Mouse (Mus musculus) liver, embryonic 16.5 days (tissue): ENCODE measurements around the gene Diras2. TPM values are rescaled to one million over a fixed set of nuclear protein-coding genes. Genes with fewer than 3 reads are reported as not detected.

Experiments
- ATAC-seq: fragments of 200-750 bp; cut with Nextera tagmentation; 2 replicates; pipeline ENCODE4 v1.8.0; 2017; ENCODE audit warnings: low read depth, mild to moderate bottlenecking, moderate number of reproducible peaks, moderate library complexity
- H3K27ac ChIP-seq: fragments of 300-500 bp; sonication (generic); 2 replicates; pipeline ENCODE4 v1.5.1; 2014; ENCODE audit warnings: mild to moderate bottlenecking, low read length
- H3K27me3 ChIP-seq: fragments of 300-500 bp; sonication (generic); 2 replicates; pipeline ENCODE4 v1.6.1; 2014; ENCODE audit warnings: low read depth, low read length, mixed read lengths; ENCODE audit not compliant: control insufficient read depth, insufficient read depth
- H3K36me3 ChIP-seq: fragments of 300-500 bp; sonication (generic); 2 replicates; pipeline ENCODE4 v1.6.1; 2014; ENCODE audit warnings: mild to moderate bottlenecking; ENCODE audit not compliant: control insufficient read depth, insufficient read depth
- H3K4me1 ChIP-seq: fragments of 300-500 bp; sonication (generic); 2 replicates; pipeline ENCODE4 v1.6.1; 2014; ENCODE audit warnings: low read depth, low read length, mixed read lengths; ENCODE audit not compliant: control insufficient read depth
- H3K4me2 ChIP-seq: fragments of 300-500 bp; sonication (generic); 2 replicates; pipeline ENCODE4 v1.6.1; 2014; ENCODE audit warnings: low read depth, low read length, mixed read lengths
- H3K4me3 ChIP-seq: fragments of 300-500 bp; sonication (generic); 2 replicates; pipeline ENCODE4 v1.5.1; 2014; ENCODE audit warnings: low read depth, mild to moderate bottlenecking, low read length
- H3K9ac ChIP-seq: fragments of 300-500 bp; sonication (generic); 2 replicates; pipeline ENCODE4 v1.6.1; 2014; ENCODE audit warnings: low read depth, low read length
- H3K9me3 ChIP-seq: fragments of 300-500 bp; sonication (generic); replicated peaks from 2 replicates; pipeline ENCODE4 v1.6.1; 2016; ENCODE audit warnings: low read length; ENCODE audit not compliant: control insufficient read depth
- WGBS: fragments of 180-500 bp; shearing (Covaris S2); extraction: QIAGEN DNeasy Blood & Tissue Kit; methylation state at CpG from one replicate; pipeline ENCODE4 v1.1.7; 2014; ENCODE audit not compliant: insufficient replicate concordance; 5-methylcytosine and 5-hydroxymethylcytosine counted together
- polyA plus RNA-seq: library from polyadenylated mRNA; unstranded; fragments of >200 nt; fragmentation: Nextera tagmentation; extraction: Ambion mirVana; gene quantifications from 2 replicates; pipeline ENCODE4 v1.2.1, GENCODE M21; 2015

The Diras2 gene
- polyA plus RNA-seq, 1 experiment from 2014 or later: 0.11 TPM

DNA sequence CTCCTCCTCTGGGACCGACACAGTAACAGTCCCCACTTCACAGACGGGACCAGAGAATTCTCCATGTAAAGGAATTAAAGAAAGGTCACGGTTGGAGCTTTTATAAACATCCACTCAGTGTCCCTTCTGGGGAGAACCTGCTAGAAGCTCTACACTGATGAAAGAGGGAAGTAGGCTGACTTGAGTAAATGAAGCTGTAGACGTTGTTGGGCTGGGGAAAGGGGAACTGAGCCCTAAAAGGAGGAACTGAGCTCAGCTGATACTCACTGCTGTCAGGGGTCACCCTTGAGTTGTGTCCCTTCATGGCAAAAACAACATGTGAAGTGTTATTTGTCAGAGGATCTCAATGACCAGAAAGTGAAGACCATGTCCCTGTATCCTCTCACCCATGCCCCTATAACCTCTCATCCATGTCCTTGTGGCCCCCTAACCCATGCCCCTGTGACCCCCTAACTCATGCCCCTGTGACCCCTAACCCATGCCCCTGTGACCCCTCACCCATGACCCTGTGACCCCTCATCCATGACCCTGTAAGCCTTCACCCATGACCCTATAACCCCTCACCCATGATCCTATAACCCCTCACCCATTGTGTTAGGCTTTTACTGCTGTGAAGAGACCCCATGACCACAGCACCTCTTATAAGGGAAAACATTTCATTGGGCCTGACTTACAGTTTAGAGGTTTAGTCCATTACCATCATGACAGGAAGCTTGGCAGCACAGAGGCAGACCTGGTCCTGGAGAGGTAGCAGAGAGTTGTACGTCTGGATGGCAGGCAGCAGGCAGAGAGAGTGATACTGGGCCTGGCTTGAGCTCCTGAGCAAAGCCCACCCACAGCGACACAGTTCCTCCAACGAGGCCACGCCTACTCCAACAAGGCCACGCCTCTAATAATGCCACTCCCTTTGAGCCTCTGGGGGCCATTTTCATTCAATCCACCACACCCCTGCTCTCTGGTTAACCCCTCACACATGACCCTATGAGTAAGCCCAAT lies 41.7 kb upstream of the Diras2 start:
- Histone ChIP-seq H3K27ac (peak overlapping the region; percentile 70), H3K9me3 (no peaks in the 10 kb centered on the region), H3K36me3 (no peaks in the 10 kb centered on the region), H3K9ac (no peak overlapping the region), H3K4me1 (no peaks in the 10 kb centered on the region; the same call in 1 of the 2 replicates), H3K4me3 (no peak overlapping the region), H3K4me2 (no peak overlapping the region), H3K27me3 (no peaks in the 10 kb centered on the region)
- peak; percentile 59 for ATAC-seq
- WGBS: 42% methylated on average over 9 of the region's 9 CpGs

DNA sequence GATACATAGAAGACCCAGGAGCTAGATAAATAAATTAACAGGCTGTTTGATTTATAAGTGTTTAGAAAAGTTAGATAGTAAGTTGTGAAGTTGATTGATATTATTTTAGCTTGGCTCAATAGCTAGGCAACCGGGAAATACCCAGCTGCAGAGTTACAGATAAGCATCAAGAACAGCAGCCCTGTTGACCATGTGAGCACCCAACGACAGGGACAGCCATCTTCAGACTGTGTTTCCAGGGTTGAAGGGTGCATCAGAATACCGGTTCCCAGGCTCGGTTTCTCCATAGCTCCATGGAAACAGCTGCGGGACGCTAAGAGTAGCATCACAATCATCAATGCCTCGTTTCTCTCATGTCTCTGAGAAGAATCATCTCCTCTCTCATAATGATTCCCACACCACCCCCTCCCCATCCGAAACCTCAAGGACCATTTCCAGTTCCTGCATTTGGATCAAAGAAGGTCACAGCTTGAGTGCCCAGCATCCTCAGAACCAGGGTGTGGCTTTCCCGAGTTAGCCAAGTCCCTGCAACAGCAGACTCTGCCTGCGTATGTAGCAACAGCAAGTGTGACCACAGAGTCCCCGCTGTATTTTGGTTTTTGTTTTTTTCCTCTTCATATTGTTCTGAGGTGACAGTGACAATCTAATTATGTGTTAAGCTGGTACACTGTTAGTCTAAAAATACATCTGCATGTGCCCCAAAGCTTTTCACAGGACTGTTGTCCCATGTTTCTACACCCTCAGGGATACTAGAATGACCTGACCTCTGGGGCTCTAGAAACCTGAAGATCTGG lies 40.7 kb upstream of the Diras2 start:
- ATAC-seq: no peak

DNA sequence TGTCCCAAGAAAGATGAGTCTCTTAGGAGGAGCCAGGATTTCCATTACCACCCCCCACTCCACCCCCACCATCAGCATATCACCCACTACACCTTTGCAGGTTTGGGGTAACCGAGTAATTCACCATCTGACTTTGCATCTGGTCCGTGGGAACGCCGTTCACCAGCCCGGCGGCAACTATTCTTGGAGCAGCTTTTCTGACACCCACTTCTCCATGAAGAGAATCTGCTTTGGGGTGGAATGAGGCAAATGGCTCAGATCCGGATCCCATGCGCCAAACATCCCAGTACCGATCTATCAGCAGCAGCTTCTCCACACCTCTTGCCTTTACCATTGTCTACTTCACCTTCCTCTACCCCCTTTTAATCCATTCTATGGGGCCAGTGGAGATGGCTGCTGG lies 39.2 kb upstream of the Diras2 start:
- Histone ChIP-seq H3K4me2 (no peak overlapping the region), H3K27me3 (no peaks in the 10 kb centered on the region), H3K4me3 (no peak overlapping the region), H3K4me1 (no peaks in the 10 kb centered on the region), H3K27ac (no peak overlapping the region), H3K36me3 (no peaks in the 10 kb centered on the region), H3K9ac (no peak overlapping the region), H3K9me3 (no peaks in the 10 kb centered on the region)
- WGBS: 73% methylated on average over 9 of the region's 9 CpGs
- ATAC-seq: no peak

More for the DNA sequence above, 40.7 kb upstream of the Diras2 start:
- H3K4me1 ChIP-seq: no peaks in the 10 kb centered on the region; the same call in 1 of the 2 replicates
- H3K27me3 ChIP-seq: no peaks in the 10 kb centered on the region
- 37% methylated on average over 11 of the region's 11 CpGs for WGBS
- H3K9ac ChIP-seq: no peak overlapping the region
- no peak overlapping the region for H3K4me2 ChIP-seq
- peak overlapping the region; percentile 64 for H3K27ac ChIP-seq
- H3K4me3 ChIP-seq: no peak overlapping the region
- no peaks in the 10 kb centered on the region for H3K36me3 ChIP-seq
- no peaks in the 10 kb centered on the region for H3K9me3 ChIP-seq

DNA sequence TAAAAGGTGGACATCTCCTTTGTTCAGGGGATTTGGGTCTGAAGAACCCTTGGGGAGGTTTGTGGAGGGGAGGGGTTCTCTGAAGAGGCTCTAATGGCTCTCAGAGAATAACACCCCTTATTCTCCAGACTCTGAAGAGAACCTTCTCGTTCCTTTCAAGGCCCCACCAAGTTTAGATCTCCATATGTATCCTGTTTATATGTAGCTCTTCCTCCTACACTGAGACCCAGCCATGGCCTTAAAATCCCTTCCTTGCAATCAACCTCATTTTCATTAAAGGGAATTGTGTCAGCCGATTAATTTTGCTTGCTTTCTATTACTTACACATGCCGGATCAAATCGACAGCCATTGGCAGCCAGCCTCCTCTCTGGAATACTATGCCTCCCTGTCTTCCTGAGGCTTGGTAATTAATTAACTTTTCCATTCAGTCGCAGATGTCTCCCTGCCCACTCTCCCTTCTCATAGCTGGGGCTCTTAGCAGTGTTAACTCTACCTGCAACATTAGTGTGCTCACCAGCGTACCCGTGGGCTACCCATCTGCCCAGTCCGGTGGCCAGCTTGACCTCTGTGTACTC lies 38.2 kb upstream of the Diras2 start:
- H3K4me1 ChIP-seq: no peaks in the 10 kb centered on the region
- ATAC-seq: no peak
- no peak overlapping the region for H3K27ac ChIP-seq
- no peaks in the 10 kb centered on the region for H3K27me3 ChIP-seq
- H3K4me2 ChIP-seq: no peak overlapping the region
- 58% methylated on average over 8 of the region's 8 CpGs for WGBS
- H3K4me3 ChIP-seq: no peak overlapping the region
- H3K36me3 ChIP-seq: no peaks in the 10 kb centered on the region
- H3K9ac ChIP-seq: no peak overlapping the region
- H3K9me3 ChIP-seq: no peaks in the 10 kb centered on the region

DNA sequence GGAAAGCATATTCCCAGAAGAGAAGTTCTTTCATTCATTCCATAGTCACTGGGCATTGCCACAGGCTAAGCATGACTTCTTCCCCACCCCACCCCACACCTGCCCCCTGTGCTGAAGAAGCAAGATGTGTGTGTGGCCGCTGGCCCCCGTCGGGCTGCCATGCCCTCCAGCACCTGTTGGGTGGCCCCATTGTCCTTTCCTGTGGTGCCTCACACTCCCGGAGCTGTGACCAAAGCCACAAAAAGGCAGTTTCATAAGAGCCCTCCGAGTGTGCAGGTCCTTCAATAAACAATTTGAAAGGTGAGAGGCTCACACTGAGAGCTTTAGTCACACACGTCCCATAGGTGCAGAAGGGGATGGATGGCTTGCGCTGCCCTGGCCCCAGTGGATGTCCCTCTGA lies 35.7 kb upstream of the Diras2 start:
- Histone ChIP-seq H3K4me2 (no peak overlapping the region), H3K27me3 (no peaks in the 10 kb centered on the region), H3K9me3 (no peaks in the 10 kb centered on the region), H3K9ac (no peak overlapping the region), H3K4me1 (no peaks in the 10 kb centered on the region), H3K36me3 (no peaks in the 10 kb centered on the region), H3K27ac (no peak overlapping the region), H3K4me3 (no peak overlapping the region)
- no peak for ATAC-seq
- 28% methylated on average over 7 of the region's 7 CpGs for WGBS

DNA sequence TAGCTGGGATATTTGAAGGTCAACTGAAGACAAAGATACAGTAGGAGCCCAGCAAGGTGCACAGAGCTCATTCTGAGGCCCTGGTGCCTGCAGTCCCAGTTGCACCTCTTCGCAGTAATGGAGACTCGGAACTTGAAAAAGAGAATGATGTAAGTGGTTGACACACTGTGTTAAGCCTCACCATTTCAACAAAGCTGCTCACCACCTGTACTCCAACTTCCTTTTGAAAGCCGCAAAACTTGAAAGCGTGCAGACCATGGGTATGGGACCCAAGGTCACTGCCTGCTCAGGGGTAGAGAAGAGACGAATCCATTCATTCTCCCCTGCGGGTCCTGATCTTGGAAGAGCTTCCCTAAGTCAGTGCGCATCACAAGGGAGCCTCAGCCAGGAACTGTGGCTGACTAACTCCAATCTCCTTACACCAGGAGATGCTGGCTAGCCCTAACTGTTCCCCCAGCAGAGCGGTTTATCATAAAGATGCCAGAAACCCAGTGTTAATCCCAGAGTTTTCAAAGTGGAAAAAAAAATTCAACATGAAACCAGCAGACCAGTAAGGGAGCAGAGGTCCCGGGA lies 35.2 kb upstream of the Diras2 start:
- Histone ChIP-seq H3K36me3 (no peaks in the 10 kb centered on the region), H3K4me3 (no peak overlapping the region), H3K27me3 (no peaks in the 10 kb centered on the region), H3K9me3 (no peaks in the 10 kb centered on the region), H3K4me2 (no peak overlapping the region), H3K4me1 (no peaks in the 10 kb centered on the region), H3K27ac (no peak overlapping the region), H3K9ac (no peak overlapping the region)
- WGBS: 62% methylated on average over 9 of the region's 9 CpGs
- no peak for ATAC-seq

DNA sequence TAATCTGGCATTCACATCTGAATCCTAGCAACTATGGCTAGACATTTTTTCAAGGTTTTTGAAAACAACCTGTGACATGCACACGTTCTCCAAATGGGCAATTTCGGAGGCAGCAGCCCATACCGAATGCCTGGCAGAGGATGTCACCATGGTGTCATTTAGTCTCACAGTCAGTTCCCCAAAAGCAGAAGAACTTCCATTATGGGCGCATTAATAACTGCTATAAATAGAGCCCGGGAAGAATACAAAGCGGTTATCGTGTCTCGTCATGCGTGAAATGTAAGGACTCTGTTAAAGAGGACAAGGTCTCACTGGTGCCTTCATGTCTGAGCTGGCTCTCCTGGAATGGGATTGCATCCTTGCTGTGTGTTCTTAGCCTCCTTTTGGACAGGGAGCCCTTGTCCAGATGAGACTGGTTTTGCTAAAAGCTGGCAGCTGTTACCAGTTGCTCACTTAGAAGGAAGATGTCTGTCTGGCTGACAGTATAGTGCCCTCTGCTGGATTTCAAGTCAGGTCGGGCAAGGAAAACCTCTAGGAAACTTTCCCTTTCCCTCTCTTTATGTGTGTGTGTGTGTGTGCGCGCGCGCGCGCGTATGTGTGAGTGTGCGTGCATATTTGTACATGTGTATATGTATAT lies 34.1 kb upstream of the Diras2 start:
- H3K27me3 ChIP-seq: no peaks in the 10 kb centered on the region
- H3K4me3 ChIP-seq: no peak overlapping the region
- no peak overlapping the region for H3K27ac ChIP-seq
- no peak for ATAC-seq
- H3K4me1 ChIP-seq: no peaks in the 10 kb centered on the region
- no peaks in the 10 kb centered on the region for H3K36me3 ChIP-seq
- WGBS: 78% methylated on average over 18 of the region's 18 CpGs
- no peak overlapping the region for H3K4me2 ChIP-seq
- H3K9me3 ChIP-seq: no peaks in the 10 kb centered on the region
- no peak overlapping the region for H3K9ac ChIP-seq

DNA sequence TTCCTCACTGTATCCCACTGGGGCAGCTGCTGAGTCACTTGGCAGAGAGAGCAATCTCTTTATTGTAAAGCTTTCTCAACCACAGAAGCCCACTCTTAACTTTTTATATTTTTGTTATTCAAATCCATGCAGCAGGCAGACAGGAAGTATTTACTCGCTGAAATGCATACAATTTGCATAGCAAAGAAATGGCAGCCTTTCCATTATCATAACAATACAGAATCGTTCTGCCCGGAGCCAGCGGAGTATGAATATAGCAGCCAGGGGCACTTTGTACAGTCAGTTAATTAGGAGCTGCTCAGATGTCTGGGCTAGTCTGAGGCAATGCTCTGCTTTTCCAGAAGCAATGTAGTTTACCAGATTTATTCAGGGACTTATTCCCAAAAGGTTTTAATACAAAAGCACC lies 31.1 kb upstream of the Diras2 start:
- Histone ChIP-seq H3K9me3 (no peaks in the 10 kb centered on the region), H3K4me3 (no peak overlapping the region), H3K4me1 (no peaks in the 10 kb centered on the region), H3K27me3 (no peaks in the 10 kb centered on the region), H3K9ac (no peak overlapping the region), H3K27ac (no peak overlapping the region), H3K36me3 (no peaks in the 10 kb centered on the region), H3K4me2 (no peak overlapping the region)
- WGBS: 49% methylated on average over 4 of the region's 4 CpGs
- no peak for ATAC-seq
